Mouse (Mus musculus): ENCODE measurements around the gene Fer1l5. TPM values are rescaled to one million over a fixed set of nuclear protein-coding genes. Genes with fewer than 3 reads are reported as not detected.

Gene Fer1l5
- polyA plus RNA-seq, 1 experiment from 2014 or later: 0.61 TPM

DNA sequence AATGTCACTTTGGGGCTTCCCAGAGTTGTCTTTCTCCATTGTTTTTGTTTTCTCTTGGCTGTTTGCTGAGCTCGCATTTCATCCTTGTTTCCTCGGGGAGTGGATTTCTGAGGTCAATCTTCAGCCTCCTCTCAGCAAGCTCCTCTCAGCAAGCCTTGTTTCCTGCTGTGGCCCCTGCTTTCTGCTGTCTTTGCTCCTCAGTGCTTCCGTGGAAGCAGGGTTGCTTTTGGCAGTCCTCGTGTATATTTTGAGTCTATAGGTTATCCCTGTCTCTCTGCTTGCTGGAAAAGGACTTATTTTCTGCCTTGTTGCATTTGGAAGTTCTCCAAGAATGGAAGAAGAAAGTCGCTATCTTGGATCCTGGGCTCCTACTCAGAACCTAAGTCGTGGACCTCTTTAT, 24.9 kb downstream of the Fer1l5 start:
- ATAC-seq (ENCODE audit: insufficient number of reproducible peaks, insufficient read depth, low FRiP score, low read depth): no peak
- WGBS: 21% methylated on average over 6 of the region's 6 CpGs
- H3K4me2 ChIP-seq (replicated peaks; ENCODE audit: low read depth, low read length): no peak overlapping the region
- H3K4me3 ChIP-seq (ENCODE audit: low read depth, low read length): no peak overlapping the region
- no peaks in the 10 kb centered on the region for H3K9me3 ChIP-seq (ENCODE audit: control insufficient read depth, low read depth, low read length)
- H3K27me3 ChIP-seq (ENCODE audit: control insufficient read depth, insufficient read depth, low read length): no peaks in the 10 kb centered on the region
- H3K9ac ChIP-seq (replicated peaks; ENCODE audit: low read depth, low read length): no peak overlapping the region
- no peaks in the 10 kb centered on the region for H3K36me3 ChIP-seq (ENCODE audit: control insufficient read depth, insufficient read depth, low read length)
- H3K4me1 ChIP-seq (ENCODE audit: control insufficient read depth, insufficient read depth, low read length): no peaks in the 10 kb centered on the region
- H3K27ac ChIP-seq (ENCODE audit: low read length): no peak overlapping the region

DNA sequence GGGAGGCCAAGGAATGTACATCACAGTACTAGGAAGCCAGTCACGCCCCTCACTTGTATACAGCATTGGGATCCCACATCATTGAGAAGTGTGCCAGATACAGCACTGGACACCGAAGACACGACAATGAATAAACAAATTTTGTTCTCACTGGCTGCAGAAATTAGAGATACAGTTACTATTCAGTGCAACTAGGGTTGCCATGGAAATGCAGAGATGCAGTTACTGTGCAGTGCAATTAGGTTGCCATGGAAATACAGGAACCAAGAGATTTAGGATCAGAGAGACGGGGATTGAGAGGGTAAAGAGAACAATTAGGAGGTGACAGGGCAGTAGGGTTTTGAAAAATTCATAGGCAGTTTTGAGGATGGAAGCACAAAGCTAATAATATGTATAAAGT, 29.4 kb downstream of the Fer1l5 start:
- Histone ChIP-seq H3K4me3 (ENCODE audit: low read depth, low read length) (no peak overlapping the region), H3K27ac (ENCODE audit: low read length) (no peak overlapping the region), H3K9me3 (ENCODE audit: control insufficient read depth, low read depth, low read length) (no peaks in the 10 kb centered on the region), H3K4me2 (replicated peaks; ENCODE audit: low read depth, low read length) (no peak overlapping the region), H3K4me1 (ENCODE audit: control insufficient read depth, insufficient read depth, low read length) (no peaks in the 10 kb centered on the region), H3K36me3 (ENCODE audit: control insufficient read depth, insufficient read depth, low read length) (no peaks in the 10 kb centered on the region), H3K9ac (replicated peaks; ENCODE audit: low read depth, low read length) (no peak overlapping the region), H3K27me3 (ENCODE audit: control insufficient read depth, insufficient read depth, low read length) (no peaks in the 10 kb centered on the region)
- 53% methylated on average over 4 of the region's 4 CpGs for WGBS
- no peak for ATAC-seq (ENCODE audit: insufficient number of reproducible peaks, insufficient read depth, low FRiP score, low read depth)

DNA sequence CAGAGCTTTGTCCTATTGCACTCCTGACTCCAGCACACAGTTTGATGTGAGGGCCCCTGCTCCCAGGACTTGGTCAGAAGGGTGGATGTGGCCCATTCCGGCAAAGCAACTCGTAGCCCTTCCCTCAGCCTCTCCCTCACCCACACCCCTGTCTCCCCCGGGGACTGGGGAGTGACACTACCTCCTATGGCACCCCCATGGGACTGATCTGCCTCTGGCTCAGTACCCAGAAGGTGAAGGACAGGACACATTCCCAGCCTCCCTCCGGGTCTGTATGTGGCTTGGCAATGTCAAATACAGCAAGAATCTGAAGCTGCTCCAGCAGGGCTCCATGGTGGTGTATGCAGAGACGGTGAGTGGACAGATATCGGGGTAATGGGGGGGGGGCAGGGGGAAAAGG, 32.4 kb downstream of the Fer1l5 start:
- H3K9ac ChIP-seq (replicated peaks; ENCODE audit: low read depth, low read length): no peak overlapping the region
- no peaks in the 10 kb centered on the region for H3K4me1 ChIP-seq (ENCODE audit: control insufficient read depth, insufficient read depth, low read length)
- no peak overlapping the region for H3K27ac ChIP-seq (ENCODE audit: low read length)
- ATAC-seq (ENCODE audit: insufficient number of reproducible peaks, insufficient read depth, low FRiP score, low read depth): no peak
- no peaks in the 10 kb centered on the region for H3K9me3 ChIP-seq (ENCODE audit: control insufficient read depth, low read depth, low read length)
- no peak overlapping the region for H3K4me3 ChIP-seq (ENCODE audit: low read depth, low read length)
- H3K27me3 ChIP-seq (ENCODE audit: control insufficient read depth, insufficient read depth, low read length): no peaks in the 10 kb centered on the region
- 75% methylated on average over 6 of the region's 6 CpGs for WGBS
- no peak overlapping the region for H3K4me2 ChIP-seq (replicated peaks; ENCODE audit: low read depth, low read length)
- H3K36me3 ChIP-seq (ENCODE audit: control insufficient read depth, insufficient read depth, low read length): no peaks in the 10 kb centered on the region

DNA sequence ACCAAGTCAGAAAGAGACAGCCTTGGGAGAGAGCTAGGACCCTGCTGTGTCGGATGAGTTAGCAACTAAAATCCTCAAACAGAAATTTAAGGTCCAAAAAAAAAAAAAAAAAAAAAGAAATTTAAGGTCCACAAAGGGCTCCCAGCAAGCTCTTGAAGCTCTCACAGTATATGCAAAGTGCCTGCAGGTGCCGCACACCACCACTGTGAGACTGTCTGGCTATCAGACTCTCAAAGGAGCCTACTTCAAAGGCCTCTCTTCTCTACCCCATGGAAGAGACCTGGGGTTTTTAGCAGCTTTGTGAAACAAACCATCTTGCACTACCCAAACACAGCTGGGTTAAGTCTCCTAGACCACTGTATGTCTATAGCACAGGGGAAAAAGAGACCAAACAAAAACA, 57.4 kb downstream of the Fer1l5 start:
- Histone ChIP-seq H3K4me1 (ENCODE audit: control insufficient read depth, insufficient read depth, low read length) (no peaks in the 10 kb centered on the region), H3K4me3 (ENCODE audit: low read depth, low read length) (no peak overlapping the region), H3K27ac (ENCODE audit: low read length) (no peak overlapping the region), H3K36me3 (ENCODE audit: control insufficient read depth, insufficient read depth, low read length) (peaks cover 58% of the 10 kb centered on the region), H3K9me3 (ENCODE audit: control insufficient read depth, low read depth, low read length) (no peaks in the 10 kb centered on the region), H3K27me3 (ENCODE audit: control insufficient read depth, insufficient read depth, low read length) (no peaks in the 10 kb centered on the region), H3K9ac (replicated peaks; ENCODE audit: low read depth, low read length) (no peak overlapping the region), H3K4me2 (replicated peaks; ENCODE audit: low read depth, low read length) (no peak overlapping the region)
- ATAC-seq (ENCODE audit: insufficient number of reproducible peaks, insufficient read depth, low FRiP score, low read depth): no peak
- WGBS: 90% methylated on average over 2 of the region's 2 CpGs

DNA sequence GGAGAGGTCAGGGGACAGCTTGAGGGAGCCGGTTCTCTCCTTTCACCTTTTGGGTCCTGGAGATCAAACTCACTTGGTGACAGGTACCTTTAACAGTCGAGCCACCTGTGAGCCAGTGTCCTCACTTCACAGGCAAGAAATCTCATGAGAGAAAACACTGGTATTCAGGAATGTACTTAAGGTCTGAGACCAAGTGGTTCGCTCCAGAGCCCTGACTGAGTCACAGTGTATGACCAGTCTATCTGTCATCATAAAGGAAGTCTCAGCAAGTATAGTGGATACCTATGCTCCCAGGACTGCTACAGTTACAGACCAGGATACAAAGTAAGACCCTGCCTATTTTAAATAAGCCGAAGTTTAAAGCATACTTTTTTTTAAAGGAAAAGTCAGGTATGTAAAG, 60.9 kb downstream of the Fer1l5 start:
- Histone ChIP-seq H3K36me3 (ENCODE audit: control insufficient read depth, insufficient read depth, low read length) (peaks cover 52% of the 10 kb centered on the region), H3K27me3 (ENCODE audit: control insufficient read depth, insufficient read depth, low read length) (no peaks in the 10 kb centered on the region), H3K9ac (replicated peaks; ENCODE audit: low read depth, low read length) (no peak overlapping the region), H3K4me3 (ENCODE audit: low read depth, low read length) (no peak overlapping the region), H3K9me3 (ENCODE audit: control insufficient read depth, low read depth, low read length) (no peaks in the 10 kb centered on the region), H3K4me2 (replicated peaks; ENCODE audit: low read depth, low read length) (no peak overlapping the region), H3K27ac (ENCODE audit: low read length) (no peak overlapping the region), H3K4me1 (ENCODE audit: control insufficient read depth, insufficient read depth, low read length) (no peaks in the 10 kb centered on the region)
- ATAC-seq (ENCODE audit: insufficient number of reproducible peaks, insufficient read depth, low FRiP score, low read depth): no peak
- 77% methylated on average over 4 of the region's 4 CpGs for WGBS

DNA sequence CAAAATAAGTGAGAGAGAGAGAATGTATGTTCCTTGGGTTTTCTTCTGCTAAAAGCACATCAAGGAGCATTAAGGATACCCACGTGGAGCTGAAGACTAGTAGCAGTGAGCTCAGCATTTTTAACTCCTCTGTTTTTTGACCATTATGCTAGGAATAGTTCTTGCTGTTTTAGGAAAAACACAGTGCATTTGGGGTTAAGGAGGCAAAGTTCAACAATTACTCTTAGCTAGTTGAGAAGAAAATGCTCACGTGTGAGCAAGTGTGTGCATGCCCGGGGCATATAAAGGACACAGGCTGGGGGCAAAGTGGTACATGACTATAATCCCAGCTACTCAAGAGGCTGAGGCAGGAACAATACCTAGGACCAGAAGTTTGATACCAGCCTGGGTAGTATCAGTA, 61.5 kb downstream of the Fer1l5 start:
- ATAC-seq (ENCODE audit: insufficient number of reproducible peaks, insufficient read depth, low FRiP score, low read depth): no peak
- H3K4me3 ChIP-seq (ENCODE audit: low read depth, low read length): no peak overlapping the region
- H3K9ac ChIP-seq (replicated peaks; ENCODE audit: low read depth, low read length): no peak overlapping the region
- no peak overlapping the region for H3K4me2 ChIP-seq (replicated peaks; ENCODE audit: low read depth, low read length)
- H3K27me3 ChIP-seq (ENCODE audit: control insufficient read depth, insufficient read depth, low read length): no peaks in the 10 kb centered on the region
- no peaks in the 10 kb centered on the region for H3K9me3 ChIP-seq (ENCODE audit: control insufficient read depth, low read depth, low read length)
- 87% methylated on average over 3 of the region's 3 CpGs for WGBS
- no peak overlapping the region for H3K27ac ChIP-seq (ENCODE audit: low read length)
- peaks cover 51% of the 10 kb centered on the region for H3K36me3 ChIP-seq (ENCODE audit: control insufficient read depth, insufficient read depth, low read length)
- no peaks in the 10 kb centered on the region for H3K4me1 ChIP-seq (ENCODE audit: control insufficient read depth, insufficient read depth, low read length)

DNA sequence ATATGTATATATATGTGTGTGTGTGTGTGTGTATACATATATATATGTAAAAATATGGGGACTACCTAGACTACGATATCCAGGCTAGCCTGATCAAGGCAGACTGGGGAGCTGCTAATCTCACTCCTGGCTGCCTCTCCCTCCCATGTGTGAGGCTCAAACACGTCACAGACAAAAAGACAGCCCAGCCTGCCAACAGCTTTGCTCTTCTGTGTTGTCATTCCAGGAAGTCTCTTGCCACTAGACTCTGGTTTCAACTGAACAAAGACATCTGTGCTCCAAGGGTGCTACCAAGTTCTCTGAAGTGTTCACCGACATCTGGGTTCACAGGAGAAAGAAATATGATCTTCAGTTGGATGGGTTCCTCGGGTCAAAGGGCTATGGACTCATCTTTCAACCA, 63.0 kb downstream of the Fer1l5 start:
- Histone ChIP-seq H3K36me3 (ENCODE audit: control insufficient read depth, insufficient read depth, low read length) (peaks cover 49% of the 10 kb centered on the region), H3K27me3 (ENCODE audit: control insufficient read depth, insufficient read depth, low read length) (no peaks in the 10 kb centered on the region), H3K27ac (ENCODE audit: low read length) (no peak overlapping the region), H3K4me2 (replicated peaks; ENCODE audit: low read depth, low read length) (no peak overlapping the region), H3K9me3 (ENCODE audit: control insufficient read depth, low read depth, low read length) (no peaks in the 10 kb centered on the region), H3K4me1 (ENCODE audit: control insufficient read depth, insufficient read depth, low read length) (no peaks in the 10 kb centered on the region), H3K4me3 (ENCODE audit: low read depth, low read length) (no peak overlapping the region), H3K9ac (replicated peaks; ENCODE audit: low read depth, low read length) (no peak overlapping the region)
- ATAC-seq (ENCODE audit: insufficient number of reproducible peaks, insufficient read depth, low FRiP score, low read depth): no peak
- 63% methylated on average over 4 of the region's 4 CpGs for WGBS

DNA sequence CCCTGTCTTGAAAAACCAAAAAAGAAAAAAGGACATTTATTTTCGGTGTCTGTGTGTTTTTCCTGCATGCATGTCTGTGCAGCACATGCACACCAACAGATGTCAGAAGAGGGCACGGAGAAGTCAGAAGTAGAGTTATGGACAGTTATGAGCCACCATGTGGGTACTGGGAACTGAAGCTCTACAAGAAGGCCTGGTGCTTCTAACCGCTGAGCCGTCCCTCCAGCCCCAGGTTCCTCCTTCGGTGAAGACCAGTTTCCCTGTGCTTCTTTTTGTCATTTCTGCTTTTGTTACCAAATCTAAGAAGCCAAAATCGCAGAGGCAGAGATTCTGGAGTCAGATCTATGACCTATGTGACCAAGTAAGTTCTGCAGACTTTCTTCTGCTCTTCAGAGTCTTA, 64.4 kb downstream of the Fer1l5 start:
- no peak overlapping the region for H3K4me2 ChIP-seq (replicated peaks; ENCODE audit: low read depth, low read length)
- H3K27me3 ChIP-seq (ENCODE audit: control insufficient read depth, insufficient read depth, low read length): no peaks in the 10 kb centered on the region
- no peak for ATAC-seq (ENCODE audit: insufficient number of reproducible peaks, insufficient read depth, low FRiP score, low read depth)
- H3K4me3 ChIP-seq (ENCODE audit: low read depth, low read length): no peak overlapping the region
- peaks cover 45% of the 10 kb centered on the region for H3K36me3 ChIP-seq (ENCODE audit: control insufficient read depth, insufficient read depth, low read length)
- H3K9ac ChIP-seq (replicated peaks; ENCODE audit: low read depth, low read length): no peak overlapping the region
- H3K4me1 ChIP-seq (ENCODE audit: control insufficient read depth, insufficient read depth, low read length): no peaks in the 10 kb centered on the region
- 95% methylated on average over 6 of the region's 6 CpGs for WGBS
- no peaks in the 10 kb centered on the region for H3K9me3 ChIP-seq (ENCODE audit: control insufficient read depth, low read depth, low read length)
- no peak overlapping the region for H3K27ac ChIP-seq (ENCODE audit: low read length)

DNA sequence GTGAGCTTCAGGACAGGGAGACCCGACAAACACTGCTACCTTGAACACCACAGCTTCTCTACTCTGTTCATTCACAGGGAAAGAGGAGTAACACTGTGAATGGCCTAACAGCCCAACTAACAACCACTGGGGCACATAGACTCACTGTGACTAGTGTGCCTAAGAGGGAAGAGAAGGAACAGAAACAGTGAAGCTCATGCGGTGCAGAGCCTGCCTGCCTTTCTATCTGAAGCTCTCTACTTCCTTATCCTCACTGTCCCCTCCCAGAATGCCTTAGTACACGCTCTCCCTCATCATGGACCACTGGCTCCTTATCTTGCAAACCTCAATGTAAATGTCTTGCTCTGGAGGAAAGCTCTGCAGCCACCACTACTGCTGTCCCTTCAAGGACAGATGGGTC, 65.1 kb downstream of the Fer1l5 start:
- Histone ChIP-seq H3K9me3 (ENCODE audit: control insufficient read depth, low read depth, low read length) (no peaks in the 10 kb centered on the region), H3K4me2 (replicated peaks; ENCODE audit: low read depth, low read length) (no peak overlapping the region), H3K27me3 (ENCODE audit: control insufficient read depth, insufficient read depth, low read length) (no peaks in the 10 kb centered on the region), H3K4me3 (ENCODE audit: low read depth, low read length) (no peak overlapping the region), H3K9ac (replicated peaks; ENCODE audit: low read depth, low read length) (no peak overlapping the region), H3K4me1 (ENCODE audit: control insufficient read depth, insufficient read depth, low read length) (no peaks in the 10 kb centered on the region), H3K27ac (ENCODE audit: low read length) (no peak overlapping the region), H3K36me3 (ENCODE audit: control insufficient read depth, insufficient read depth, low read length) (peaks cover 41% of the 10 kb centered on the region)
- no peak for ATAC-seq (ENCODE audit: insufficient number of reproducible peaks, insufficient read depth, low FRiP score, low read depth)
- WGBS: 92% methylated on average over 3 of the region's 3 CpGs
